Mouse (Mus musculus) ovary, adult 18-20 months (tissue): ENCODE results near the gene Wdfy4.

ENCODE experiments used
- DNase-seq: peaks from one replicate; pipeline ENCODE4 v3.0.0; 2022; ENCODE audit warnings: low spot score, mixed read lengths

Gene Wdfy4

DNA sequence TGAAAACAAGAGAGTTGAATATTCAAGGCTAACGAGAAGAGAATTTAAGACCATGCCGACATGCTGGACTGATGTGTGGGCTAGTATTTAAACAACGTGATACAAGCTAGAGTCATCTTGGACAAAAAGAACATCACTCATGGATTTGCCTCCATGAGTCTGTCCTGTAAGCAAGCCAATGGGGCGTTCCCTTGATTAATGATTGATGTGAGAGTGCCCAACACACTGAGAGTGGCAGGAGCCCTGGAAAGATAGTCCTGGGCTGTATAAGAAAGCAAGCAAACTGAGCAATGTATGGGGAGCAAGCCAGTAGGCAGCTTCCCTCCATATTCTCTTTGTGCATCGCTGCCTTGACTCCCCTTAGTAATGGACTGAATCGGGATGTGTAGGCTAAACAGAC lies 106.7 kb downstream of the Wdfy4 start:
- no peak for DNase-seq

DNA sequence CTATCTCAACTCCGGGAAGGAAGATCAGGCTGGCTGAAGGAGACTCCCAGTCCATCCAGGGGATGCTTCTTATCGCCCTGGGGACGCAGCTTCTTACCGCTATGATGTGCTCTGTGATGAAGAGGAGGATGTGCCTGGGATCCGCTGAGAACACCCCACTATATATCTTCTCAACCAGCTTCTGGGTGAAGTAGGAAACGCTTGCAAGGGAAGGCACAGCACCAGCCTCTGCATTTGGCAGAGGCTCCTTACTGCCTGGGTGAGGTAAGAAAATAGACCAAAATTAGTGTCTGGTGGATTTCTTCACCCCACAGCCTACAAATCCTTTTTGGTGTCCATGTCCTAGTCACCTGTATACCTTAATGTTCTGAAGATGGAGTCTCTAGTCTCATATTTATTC lies 107.2 kb downstream of the Wdfy4 start:
- DNase-seq = no peak

DNA sequence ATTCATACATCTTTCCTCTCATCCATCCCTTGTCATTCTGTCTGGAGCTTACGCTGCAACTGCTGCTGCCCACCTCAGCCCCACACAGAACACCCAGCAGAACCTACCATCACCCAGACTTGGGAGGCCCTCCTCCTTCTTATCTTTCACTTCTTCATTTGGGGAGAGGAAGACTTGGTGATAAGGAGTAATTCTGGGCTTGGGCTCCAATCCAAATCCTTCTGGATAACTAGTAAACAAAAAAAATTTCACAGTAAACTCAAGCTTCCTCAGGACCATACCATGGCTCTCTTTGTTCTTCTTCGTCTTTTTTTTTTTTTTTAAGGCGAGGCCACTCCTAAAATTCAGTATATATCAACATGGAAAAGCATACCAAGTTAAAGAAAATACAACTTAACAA lies 112.0 kb downstream of the Wdfy4 start:
- DNase-seq = no peak

DNA sequence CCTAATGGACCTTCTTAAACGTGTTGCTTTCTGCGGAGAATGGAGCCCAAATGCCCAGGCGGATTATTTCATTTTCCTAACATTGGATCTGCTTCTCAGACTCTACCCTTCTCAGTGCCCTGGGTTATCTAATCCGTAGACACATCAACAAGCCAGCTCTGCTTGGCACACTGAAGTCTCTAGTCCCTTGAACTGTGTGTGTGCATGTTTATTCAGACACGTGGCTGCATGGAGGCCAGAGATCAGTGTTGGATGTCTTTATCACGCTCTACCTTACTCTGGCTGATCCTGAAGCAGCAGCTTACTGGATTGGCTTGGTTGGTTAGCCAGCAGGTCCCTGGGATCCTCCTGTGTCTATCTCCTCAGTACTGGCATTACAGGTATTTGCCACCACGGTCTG lies 113.0 kb downstream of the Wdfy4 start:
- DNase-seq = no peak

DNA sequence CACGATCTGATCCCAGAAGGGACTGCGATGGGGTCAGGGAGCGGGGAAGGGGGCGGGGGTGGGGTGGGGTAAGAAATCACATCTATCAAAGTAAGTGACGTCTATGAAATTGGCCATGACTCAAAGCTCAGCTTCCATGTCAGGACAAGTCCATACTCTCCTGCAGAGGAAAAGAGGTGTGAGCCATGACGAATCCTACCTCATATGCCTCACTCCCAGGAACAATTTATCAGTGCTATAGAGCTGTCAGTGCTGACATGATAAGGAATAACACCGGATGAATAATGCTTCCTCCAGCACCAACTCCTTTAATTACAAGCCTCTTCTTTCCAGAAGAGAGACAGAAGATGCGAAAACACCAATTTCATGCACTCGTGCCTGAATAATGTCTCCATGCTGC lies 117.6 kb downstream of the Wdfy4 start:
- no peak for DNase-seq

DNA sequence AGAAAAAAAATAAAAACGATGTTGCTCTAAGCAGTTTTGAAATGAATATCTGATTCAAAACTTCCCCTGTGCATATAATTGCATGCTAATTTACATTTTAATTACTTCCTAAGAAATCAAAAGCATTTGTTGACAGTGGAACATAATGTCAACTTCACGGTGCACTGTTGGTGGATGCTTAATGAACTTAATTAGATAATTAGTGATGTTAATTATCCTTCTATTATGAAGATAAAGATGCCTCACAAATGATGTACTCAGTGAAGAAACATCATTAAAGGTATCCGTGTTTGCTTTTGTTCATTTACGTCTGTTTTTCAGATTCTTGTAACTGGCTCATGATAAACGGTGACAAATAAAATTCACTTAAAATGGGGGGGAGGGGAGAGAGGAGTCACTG lies 122.3 kb downstream of the Wdfy4 start:
- no peak for DNase-seq

DNA sequence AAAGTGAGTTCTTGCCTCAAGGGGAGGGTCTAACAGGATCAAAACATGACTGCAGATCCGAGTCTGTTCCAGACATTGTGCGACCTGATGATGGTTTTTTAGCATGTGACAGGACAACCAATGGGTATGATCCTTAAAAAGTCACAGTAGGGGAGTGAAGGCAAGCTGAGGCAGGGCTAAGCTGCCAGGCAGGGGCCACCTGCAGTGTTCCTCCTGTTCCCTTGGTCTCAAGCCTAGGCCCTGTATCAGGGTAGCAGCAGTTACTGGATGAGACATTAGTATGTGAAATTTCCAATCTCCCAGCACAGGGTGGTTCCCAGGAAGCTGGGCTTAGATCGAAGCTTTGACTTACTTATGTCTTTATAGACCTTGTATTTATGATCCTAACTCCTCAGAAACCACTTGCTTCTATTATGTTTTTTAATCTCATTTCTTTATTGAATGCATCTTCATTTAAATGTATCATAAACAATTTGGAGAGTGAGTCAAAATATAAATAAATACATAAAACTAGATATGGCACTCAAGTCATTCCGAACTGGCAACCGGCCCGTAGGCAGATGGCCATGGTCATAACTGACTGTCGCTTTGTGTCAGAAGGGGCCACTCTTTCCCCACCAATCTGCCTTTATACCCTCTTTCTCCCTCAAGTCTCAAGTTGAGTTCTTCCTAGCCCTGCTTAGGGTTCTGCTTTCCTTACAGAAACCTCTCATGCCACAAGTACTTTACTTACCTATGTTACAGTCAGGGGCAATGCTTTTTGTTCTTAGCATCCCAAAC lies 126.2 kb downstream of the Wdfy4 start:
- DNase-seq = no peak

DNA sequence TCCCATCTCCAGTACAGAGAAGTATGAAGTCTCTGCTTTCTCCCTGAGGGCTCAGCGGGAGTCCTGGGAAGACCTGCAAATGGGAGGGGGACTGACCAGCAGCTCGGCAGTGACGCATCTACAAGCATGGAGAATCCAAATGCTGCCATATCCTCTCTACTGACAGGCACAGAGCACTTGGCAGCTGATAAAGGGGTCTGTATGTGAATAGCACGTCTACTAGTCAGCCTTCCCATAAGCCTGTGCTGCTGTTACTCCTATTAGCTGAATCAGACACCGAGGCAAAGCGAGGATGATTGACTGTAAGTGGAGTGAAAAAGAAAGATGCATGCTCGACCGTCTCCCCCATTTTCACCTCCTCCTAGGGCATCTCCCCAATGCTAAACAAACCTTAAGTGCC lies 131.9 kb downstream of the Wdfy4 start:
- DNase-seq = no peak

DNA sequence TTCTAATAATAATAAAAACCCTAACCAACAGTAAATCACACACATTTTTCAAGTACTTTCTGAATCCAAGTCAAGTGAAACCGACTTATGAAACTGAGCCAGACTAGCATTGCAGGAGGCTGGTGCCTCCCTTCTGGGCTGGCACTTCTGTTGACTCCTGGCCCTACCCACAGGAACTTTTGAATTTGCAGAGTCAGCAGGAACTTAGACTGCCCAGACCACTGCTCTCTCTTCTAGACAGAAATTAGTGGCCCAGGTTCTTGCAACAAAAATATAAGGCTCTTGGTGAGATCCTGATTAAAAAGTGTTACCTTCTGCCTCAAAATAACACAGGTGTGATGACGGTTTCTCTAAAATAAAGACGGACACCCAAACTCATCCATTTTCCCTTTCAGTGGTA lies 140.1 kb downstream of the Wdfy4 start:
- DNase-seq = no peak

DNA sequence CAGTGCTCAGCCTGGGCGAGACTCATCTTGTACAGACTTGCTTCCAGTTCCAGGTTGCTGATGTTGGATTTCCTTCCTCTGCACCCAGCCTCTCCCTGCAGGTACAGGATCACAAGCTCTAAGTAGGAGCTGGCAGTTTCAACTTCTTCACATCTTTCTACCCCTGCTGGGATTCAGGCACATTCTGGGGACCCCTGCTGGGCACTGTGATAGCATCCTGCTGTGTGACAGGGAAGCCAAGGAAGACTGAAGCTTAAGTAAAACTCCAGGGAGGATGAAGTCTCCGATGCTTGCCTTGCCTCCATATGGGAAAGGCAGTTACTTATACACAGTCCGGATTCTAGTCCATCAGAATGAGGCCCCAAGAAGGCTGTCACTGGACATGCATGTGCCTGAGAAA lies 148.5 kb downstream of the Wdfy4 start:
- no peak for DNase-seq

DNA sequence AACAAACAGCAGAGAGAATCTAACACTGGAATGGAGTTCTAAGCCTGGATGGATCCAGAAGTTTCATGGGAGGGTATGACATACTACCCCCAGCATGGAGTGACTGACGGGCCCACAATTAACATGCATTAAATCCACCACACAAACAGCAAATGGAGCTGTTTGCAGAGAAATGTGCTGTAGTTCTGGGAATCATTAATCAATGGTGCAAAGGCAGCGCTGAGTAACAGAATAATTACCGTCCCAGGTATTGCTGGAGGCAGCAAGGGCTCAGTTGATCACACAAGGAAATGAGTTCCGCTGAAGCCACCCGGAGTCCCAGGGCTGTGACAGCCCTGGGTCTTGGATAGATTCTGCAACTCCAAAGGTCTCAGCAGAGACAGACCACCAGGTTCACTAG lies 149.9 kb downstream of the Wdfy4 start:
- no peak for DNase-seq

DNA sequence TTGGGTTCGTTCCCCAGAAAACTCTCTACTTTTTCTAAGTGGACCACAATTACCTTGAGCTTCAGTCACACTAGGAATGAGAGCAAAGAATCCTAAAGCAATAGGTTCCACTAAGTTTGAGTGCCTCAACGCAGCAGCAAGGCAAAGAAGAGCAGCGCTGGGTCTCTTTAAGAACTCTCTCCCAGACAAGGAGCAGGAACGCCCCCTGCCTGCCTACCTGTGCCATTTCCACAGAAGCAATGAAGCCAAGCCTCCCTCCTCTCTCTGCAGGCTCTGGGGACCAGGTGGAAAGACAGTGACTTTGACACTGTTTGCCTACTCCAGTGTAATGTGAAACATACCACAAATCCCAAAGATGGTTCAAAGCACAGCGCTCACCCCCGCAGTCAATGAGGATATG lies 151.9 kb downstream of the Wdfy4 start:
- no peak for DNase-seq

DNA sequence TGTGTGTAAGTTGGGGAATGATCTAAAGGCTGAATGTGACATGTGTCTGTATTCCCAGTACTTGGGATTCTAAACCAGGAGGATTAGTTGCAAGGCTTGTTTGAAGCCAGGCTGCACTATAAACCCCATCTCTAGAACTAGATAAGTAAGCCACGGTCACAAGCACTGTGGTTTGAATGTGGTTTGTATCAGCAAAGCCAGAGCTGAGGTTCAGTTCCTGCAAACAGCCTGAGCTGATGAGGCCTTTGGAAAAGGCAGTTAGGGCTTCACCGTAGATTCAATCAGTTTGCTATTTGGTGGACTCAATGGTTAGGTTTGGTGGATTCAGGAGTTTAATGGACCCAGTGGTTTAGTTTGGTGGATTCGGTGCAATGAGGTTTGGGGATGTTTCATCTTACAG lies 154.5 kb downstream of the Wdfy4 start:
- no peak for DNase-seq

DNA sequence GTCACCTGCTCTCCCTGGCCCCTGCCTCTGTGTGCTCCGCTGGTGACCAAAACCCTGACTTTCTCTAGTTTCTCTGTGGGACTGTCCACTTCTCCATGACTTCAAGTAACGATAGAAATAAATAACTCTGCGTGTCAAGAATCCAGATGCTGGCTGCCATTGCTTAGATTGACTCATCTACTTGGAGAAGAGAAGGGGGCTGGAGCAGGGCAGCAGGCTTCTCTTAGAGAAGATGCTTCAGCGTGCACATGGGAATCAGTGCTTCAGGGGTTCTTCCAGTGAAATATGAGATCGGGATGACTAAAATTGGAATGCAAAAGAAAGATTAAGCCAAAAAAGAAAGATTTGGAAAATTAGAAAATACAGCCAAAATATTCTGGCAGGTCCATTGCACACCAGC lies 165.7 kb downstream of the Wdfy4 start:
- DNase-seq = no peak

DNA sequence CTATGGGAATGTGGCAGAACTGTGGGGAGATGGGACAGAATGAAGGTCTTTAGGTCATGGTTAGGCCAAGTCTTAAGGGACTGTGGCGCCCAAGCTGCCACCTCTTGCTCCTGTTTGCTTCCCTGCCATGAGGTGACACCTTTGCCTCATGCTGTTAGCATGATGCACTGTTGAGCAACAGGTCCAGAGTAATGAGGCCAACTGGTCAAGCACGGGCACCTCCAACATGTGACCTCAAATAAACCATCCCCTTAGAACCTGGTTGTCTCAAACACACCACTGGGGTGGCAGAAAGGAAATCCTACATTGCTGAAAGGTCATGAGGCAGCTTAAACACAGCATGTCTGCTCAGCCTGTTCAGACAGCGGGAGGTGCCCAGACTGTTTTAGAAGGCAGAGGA lies 166.3 kb downstream of the Wdfy4 start:
- DNase-seq = no peak

DNA sequence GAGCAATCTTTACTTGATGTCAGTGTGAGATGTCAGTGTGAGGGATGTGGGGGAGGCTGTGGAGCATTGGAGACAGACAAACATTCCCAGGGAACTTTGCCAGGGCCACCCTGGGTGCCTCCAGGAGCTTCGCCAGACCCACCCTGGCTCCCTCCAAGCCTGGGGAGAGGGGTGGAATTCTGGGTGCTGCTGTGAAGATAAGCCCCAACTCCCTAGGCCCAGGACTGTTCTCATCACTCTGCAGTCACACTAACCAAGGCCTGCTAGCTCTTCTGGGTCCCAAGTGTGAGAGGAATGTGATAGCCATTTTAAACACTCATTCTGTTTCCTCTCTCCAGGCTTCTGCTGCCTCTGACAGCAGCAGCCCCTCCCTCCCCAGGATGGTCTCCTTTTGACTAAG lies 177.7 kb downstream of the Wdfy4 start:
- DNase-seq = no peak

DNA sequence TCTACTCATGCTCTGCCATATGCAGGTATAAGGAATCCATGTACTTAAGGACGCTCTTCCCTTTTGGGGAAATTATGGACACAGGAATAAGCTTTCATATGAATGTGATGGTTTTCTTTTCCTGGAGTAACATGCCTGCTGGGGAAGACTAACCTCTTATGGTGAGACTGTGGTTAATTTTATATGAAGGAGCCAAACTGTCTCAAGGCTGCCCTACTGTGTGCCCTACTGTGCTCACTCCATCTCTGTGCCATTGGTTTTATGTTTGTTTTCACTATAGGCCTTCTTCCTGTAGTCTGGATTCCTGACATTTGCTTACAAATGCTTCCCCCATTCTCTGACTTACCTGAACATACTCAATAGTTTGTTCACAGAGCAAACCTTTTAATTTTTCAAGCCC lies 180.2 kb downstream of the Wdfy4 start:
- DNase-seq = no peak

DNA sequence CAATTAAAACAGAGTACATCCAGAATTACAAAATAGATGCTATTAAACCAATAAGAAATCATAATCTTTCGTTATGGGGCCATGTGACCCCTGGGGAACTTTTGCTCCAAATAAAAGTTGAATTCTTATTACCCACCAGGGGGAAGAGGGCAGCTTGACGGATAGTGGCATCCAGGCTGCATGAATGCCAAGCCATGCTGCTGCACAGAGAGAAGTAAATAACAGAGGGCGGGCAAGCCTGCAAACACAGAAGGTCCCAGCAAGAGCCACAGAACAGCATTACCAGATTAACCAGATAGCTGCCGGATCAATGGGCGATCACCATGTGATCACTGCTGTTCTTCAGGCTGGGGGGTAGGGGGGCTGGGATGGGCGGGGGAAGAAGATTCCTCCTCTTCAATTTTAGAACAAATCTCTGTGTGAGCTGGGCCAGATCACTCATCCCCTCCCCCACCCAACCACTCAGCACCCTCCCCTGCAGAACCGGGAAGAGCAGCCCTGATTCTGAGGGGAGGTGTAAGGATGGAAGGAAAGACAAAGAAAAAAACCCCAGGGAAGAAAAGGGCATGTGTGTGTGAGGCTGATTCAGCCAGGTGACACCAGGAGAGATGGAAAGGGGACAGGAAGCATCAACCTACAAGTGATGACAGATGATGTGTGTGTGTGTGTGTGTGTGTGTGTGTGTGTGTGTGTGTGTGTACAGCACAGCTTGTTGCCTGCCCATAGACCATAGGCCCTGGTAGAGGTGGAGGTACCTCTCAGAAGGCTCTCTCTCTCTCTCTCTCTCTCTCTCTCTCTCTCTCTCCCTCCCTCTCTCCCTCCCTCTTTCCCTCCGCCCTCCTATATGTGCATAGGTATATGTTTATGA lies 185.0 kb downstream of the Wdfy4 start:
- no peak for DNase-seq

DNA sequence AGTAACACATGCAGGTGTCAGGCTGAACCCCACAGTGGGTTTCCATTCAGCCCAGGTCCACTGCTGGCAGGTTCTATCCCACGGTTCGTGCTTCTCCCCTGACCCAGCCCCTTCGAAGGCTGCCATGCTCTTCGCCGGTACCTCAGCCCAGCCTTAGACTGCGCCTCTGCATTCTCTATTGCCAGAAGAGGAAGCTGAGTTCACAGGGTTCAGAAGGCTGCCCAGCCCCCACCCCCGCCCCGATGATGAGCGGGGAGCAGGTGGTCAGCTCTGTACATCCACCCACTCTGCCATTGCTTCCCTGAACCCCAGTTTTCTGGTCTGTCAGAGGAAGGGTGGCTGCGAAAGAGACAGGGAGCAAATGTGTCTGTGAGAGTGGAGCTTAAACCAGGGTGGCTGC lies 185.8 kb downstream of the Wdfy4 start:
- DNase-seq = no peak

DNA sequence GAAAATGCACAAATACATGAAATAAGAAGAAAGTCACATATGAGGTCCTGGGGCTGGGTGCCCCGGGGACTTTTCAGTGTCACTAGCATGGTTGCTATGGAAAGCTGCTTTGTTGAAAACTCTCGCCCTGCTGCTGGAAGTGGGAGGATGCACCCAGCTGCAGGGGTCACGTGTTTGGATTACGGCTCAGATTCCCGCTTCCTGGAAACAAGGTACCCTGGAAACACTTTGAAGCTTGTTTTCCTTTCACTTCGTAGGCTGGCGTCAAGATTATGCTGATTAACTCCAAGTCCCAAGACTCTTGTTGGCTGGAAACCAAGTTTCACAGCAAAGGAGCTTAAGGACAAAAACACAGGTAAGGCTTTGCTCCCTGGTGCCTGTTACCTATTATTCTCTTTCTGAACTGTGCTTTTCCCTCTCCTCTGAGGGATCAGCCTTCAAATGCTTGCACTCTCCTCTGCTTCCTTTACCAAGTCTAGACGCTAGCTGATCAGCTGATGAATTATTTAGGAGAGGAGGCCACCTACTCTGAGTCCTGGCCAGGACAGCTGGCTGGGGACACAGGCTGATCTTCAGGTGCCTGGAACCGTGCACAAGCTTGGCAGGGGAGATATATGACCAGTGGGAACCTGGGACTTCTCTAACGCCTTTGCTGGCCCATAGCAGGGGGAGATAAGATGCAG lies 190.2 kb downstream of the Wdfy4 start:
- DNase-seq = no peak

DNA sequence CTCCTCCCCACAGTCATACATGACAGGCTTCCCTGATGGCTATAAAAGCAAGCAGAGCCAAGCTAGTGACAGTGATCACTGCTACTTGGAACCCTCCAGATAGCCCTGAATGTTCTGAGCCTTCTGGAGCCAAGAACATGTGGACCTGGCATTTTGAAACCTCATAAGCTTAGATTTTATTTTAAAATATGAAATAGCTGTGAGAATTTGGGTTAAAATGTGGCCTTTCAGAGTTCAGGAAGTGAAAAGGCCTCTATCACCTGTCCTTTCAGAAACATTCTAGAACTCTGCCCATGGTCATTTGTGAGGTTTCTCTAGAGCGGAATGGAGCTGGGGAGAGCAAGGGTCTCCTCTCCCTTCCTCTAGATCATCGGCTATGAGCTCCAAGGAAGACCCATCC lies 194.2 kb downstream of the Wdfy4 start, which contains the start of gene Lrrc18:
Lrrc18 (plus strand) TSS at position 301 of the 400 bp plus-strand sequence.
- DNase-seq = no peak

DNA sequence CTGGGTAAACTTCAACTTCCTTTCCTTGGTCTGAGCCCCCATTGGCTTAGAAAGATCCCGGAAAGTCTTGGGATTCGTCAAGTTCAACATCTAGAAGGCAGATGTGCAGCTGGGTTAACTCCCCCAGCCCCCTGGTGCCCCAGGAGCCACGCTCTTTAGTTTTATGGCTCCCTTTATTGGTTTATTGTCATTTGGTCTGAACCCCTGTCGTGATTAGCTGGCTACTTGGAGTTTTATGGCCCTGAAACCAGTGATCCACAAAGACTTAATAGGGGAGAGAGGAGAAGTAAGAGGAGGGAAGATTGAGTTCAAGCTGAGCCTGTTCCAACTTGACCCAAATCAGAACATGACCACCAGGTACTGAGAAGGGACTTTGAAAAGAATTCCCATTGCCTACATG lies 198.6 kb downstream of the Wdfy4 start:
- DNase-seq = no peak

DNA sequence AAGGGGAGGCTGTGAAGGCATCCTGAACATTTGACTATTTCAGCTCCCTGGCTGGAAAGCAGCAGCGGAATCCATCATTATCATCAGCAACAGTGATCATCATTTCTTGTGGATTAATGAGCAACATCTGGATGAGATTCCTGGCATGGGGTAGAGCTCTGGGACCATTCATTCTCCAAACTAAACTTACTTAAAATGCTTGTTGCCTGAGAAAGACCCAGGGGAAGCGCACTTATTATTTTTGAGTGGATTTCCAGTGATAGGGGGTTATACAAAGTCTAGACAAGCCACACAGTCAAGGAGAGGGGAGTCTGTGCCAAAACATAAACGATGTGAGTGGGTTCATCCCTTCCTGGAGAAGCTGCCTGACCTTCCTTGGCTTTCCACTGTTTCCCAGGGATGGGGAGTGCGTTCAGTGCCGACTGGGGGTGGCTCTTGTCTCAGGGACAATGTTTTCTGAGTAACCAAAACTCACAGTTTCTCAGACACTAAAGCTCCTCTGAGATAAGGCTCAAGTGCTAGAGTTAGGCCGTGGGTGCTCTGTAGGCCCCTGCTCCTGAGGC lies 201.1 kb downstream of the Wdfy4 start:
- no peak for DNase-seq
